Mouse (Mus musculus): ENCODE results near the gene Sspn. TPM values are rescaled to one million over a fixed set of nuclear protein-coding genes. Genes with fewer than 3 reads are reported as not detected.
A peak's percentile ranks its signal among the peaks of the same experiment; 100 is the strongest.

Sspn gene
- total RNA-seq, 2 experiments from 2014 or later = 4.2 TPM

- intact Hi-C loops (cut with DNase I) = no loop called here
Observed at GRCm38 (mm10) chr6:145968821-145969220, 37.4 kb downstream of the Sspn start.

GRCm38 (mm10) chr6:145969572-145969971, 38.1 kb downstream of the Sspn start:
- intact Hi-C loops (cut with DNase I) = no loop called here
- DNase-seq (ENCODE audit: low spot score in 2 of 2) = no peak

More at GRCm38 (mm10) chr6:145968821-145969220, 37.4 kb downstream of the Sspn start:
- DNase-seq (ENCODE audit: low spot score in 2 of 2) = no peak

GRCm38 (mm10) chr6:145972107-145972506, 40.7 kb downstream of the Sspn start:
- no peak for DNase-seq (ENCODE audit: low spot score in 2 of 2)
- intact Hi-C loops (cut with DNase I) = no loop called here

GRCm38 (mm10) chr6:145972836-145973235, 41.4 kb downstream of the Sspn start:
- DNase-seq (ENCODE audit: low spot score in 2 of 2) = no peak
- intact Hi-C loops (cut with DNase I) = no loop called here

GRCm38 (mm10) chr6:145973356-145973755, 41.9 kb downstream of the Sspn start:
- no peak for DNase-seq (ENCODE audit: low spot score in 2 of 2)
- intact Hi-C loops (cut with DNase I) = no loop called here

GRCm38 (mm10) chr6:145974766-145975165, 43.3 kb downstream of the Sspn start:
- no peak for DNase-seq (ENCODE audit: low spot score in 2 of 2)
- intact Hi-C loops (cut with DNase I) = no loop called here

- intact Hi-C loops (cut with DNase I) = no loop called here
- DNase-seq (ENCODE audit: low spot score in 2 of 2) = no peak
Observed at GRCm38 (mm10) chr6:145977344-145977743, 45.9 kb downstream of the Sspn start.

- DNase-seq (ENCODE audit: low spot score in 2 of 2) = no peak
- intact Hi-C loops (cut with DNase I) = no loop called here
Observed at GRCm38 (mm10) chr6:145977771-145978450, 46.5 kb downstream of the Sspn start.

- intact Hi-C loops (cut with DNase I) = no loop called here
- no peak for DNase-seq (ENCODE audit: low spot score in 2 of 2)
Observed at GRCm38 (mm10) chr6:145981074-145981473, 49.6 kb downstream of the Sspn start.

- no peak for DNase-seq (ENCODE audit: low spot score in 2 of 2)
Observed at GRCm38 (mm10) chr6:145982335-145982734, 50.9 kb downstream of the Sspn start.

GRCm38 (mm10) chr6:145990578-145990977, 59.1 kb downstream of the Sspn start:
- intact Hi-C loops (cut with DNase I) = no loop called here
- DNase-seq (ENCODE audit: low spot score in 2 of 2) = no peak

More at GRCm38 (mm10) chr6:145982335-145982734, 50.9 kb downstream of the Sspn start:
- intact Hi-C loops (cut with DNase I) = no loop called here

- no peak for DNase-seq (ENCODE audit: low spot score in 2 of 2)
- intact Hi-C loops (cut with DNase I) = no loop called here
Observed at GRCm38 (mm10) chr6:145992526-145992925, 61.1 kb downstream of the Sspn start.

GRCm38 (mm10) chr6:145992985-145993384, 61.5 kb downstream of the Sspn start:
- DNase-seq (ENCODE audit: low spot score in 2 of 2) = no peak
- intact Hi-C loops (cut with DNase I) = no loop called here

- intact Hi-C loops (cut with DNase I) = loop anchor here (5.0 kb wide), 1 partner anchor 131 kb away; the partner anchor contains the start of gene Bhlhe41
- DNase-seq (ENCODE audit: low spot score in 2 of 2) = peak; percentile 79 to 83
Observed at GRCm38 (mm10) chr6:145998314-145999007, 67.0 kb downstream of the Sspn start.

GRCm38 (mm10) chr6:146000767-146001166, 69.3 kb downstream of the Sspn start:
- intact Hi-C loops (cut with DNase I) = no loop called here
- no peak for DNase-seq (ENCODE audit: low spot score in 2 of 2)

- no peak for DNase-seq (ENCODE audit: low spot score in 2 of 2)
- intact Hi-C loops (cut with DNase I) = no loop called here
Observed at GRCm38 (mm10) chr6:146001396-146002191, 70.2 kb downstream of the Sspn start.

GRCm38 (mm10) chr6:146004174-146004601, 72.7 kb downstream of the Sspn start:
- no peak for DNase-seq (ENCODE audit: low spot score in 2 of 2)
- intact Hi-C loops (cut with DNase I) = no loop called here

GRCm38 (mm10) chr6:146005129-146005886, 73.9 kb downstream of the Sspn start:
- DNase-seq (ENCODE audit: low spot score in 2 of 2) = no peak
- intact Hi-C loops (cut with DNase I) = no loop called here

- intact Hi-C loops (cut with DNase I) = no loop called here
- no peak for DNase-seq (ENCODE audit: low spot score in 2 of 2)
Observed at GRCm38 (mm10) chr6:146005935-146006564, 74.6 kb downstream of the Sspn start.

Measured in left cerebral cortex, postnatal 36 days (tissue).